Mouse (Mus musculus): ENCODE measurements around the gene Creb3l4.

- TF ChIP-seq CTCF (IDR thresholded peaks at IDR 0.05; ENCODE audit: extremely low read depth, insufficient read depth, insufficient read length, insufficient replicate concordance): no peak
- TF ChIP-seq POLR2A (IDR thresholded peaks at IDR 0.05; ENCODE audit: low read depth, low read length): no peak
These were observed at the start of gene Creb3l4 for GRCm38 (mm10) chr3:90242984-90243775.

Measured in spleen, adult 2 months (tissue).